29 mouse cellular contexts compared by ENCODE assay signal in the genomic region with DNA sequence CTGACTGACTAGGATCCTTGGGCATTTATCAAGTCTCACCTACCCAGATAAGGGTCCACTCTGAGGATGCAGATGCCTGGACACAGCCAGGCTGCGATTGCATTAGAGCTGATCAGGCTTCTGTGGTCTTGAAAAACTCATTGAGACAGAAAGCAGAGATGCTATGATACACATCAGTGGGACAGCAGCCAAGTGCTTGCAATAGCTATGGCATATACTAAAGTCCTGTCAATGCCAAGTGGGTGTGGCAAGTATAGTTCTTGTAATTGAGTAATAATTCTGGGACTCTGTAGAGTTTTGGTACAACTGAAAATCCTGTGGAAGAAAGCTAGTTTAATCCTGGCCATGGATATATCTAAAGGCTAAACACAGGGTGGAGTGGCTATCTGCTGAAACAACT. TPM values are rescaled to one million over a fixed set of nuclear protein-coding genes. Genes with fewer than 3 reads are reported as not detected.
DNase-seq lines count a peak whose midpoint lies in the region; ATAC-seq lines count a peak whose summit lies in the region.
"Had no signal": no experiment of that assay in that cellular context is flagged by ENCODE, and none has a peak within 500 bp of the region (broad histone marks: within the 10 kb centered on the region; RNA-seq: fewer than 3 reads in every experiment).

No protein-coding gene starts in this region.

- H3K4me2 ChIP-seq in embryonic facial prominence, embryonic 14.5 days (ENCODE audit: low read depth, low read length), result no peak overlapping the region
- H3K4me2 ChIP-seq: embryonic facial prominence, embryonic 12.5 days; forebrain, embryonic 12.5 days; heart, embryonic 11.5 days; heart, embryonic 15.5 days; hindbrain, embryonic 13.5 days had no signal

- no peaks in the 10 kb centered on the region for H3K36me3 ChIP-seq in embryonic facial prominence, embryonic 14.5 days (ENCODE audit: control insufficient read depth, insufficient read depth, low read length)
- H3K36me3 ChIP-seq in embryonic facial prominence, embryonic 10.5 days (replicated peaks), result no peaks in the 10 kb centered on the region
- H3K36me3 ChIP-seq: embryonic facial prominence, embryonic 12.5 days; forebrain, embryonic 12.5 days; G1E; heart, embryonic 15.5 days; hindbrain, embryonic 13.5 days had no signal

- H3K9ac ChIP-seq in embryonic facial prominence, embryonic 14.5 days (ENCODE audit: low read depth, low read length), result no peak overlapping the region
- H3K9ac ChIP-seq: embryonic facial prominence, embryonic 12.5 days; forebrain, embryonic 12.5 days; heart, embryonic 15.5 days; hindbrain, embryonic 13.5 days had no signal

- no peak for ATAC-seq in embryonic facial prominence, embryonic 14.5 days (ENCODE audit: low read depth)
- ATAC-seq in granulocyte monocyte progenitor cell, adult 5-6 weeks (replicated peaks; ENCODE audit: poor library complexity, severe bottlenecking), result peak; percentile 71
- ATAC-seq: activated CD4-positive, CD25-positive, alpha-beta regulatory T cell, adult 4 months; CD4-positive, CD25-positive, alpha-beta regulatory T cell, adult 4 months; hindbrain, postnatal 0 days; Patski had no signal

- H3K9me3 ChIP-seq in embryonic facial prominence, embryonic 14.5 days (ENCODE audit: control insufficient read depth, low read length), result 0 out of 2 replicates have a peak, but pooled peaks cover 4% of the 10 kb centered on the region
- H3K9me3 ChIP-seq in embryonic facial prominence, embryonic 10.5 days, result no peaks in the 10 kb centered on the region
- H3K9me3 ChIP-seq: forebrain, embryonic 12.5 days; heart, embryonic 15.5 days; hindbrain, embryonic 13.5 days had no signal

- no peak overlapping the region for H3K4me3 ChIP-seq in embryonic facial prominence, embryonic 14.5 days (ENCODE audit: low read depth, low read length)
- no peak overlapping the region for H3K4me3 ChIP-seq in embryonic facial prominence, embryonic 10.5 days
- H3K4me3 ChIP-seq: embryonic facial prominence, embryonic 12.5 days; forebrain, embryonic 12.5 days; heart, adult 2 months; heart, embryonic 15.5 days; hindbrain, embryonic 13.5 days had no signal

- no peaks in the 10 kb centered on the region for H3K27me3 ChIP-seq in embryonic facial prominence, embryonic 14.5 days (replicated peaks; ENCODE audit: control insufficient read depth, insufficient read depth, low read length)
- no peaks in the 10 kb centered on the region for H3K27me3 ChIP-seq in embryonic facial prominence, embryonic 10.5 days (replicated peaks; ENCODE audit: low read depth, poor library complexity, severe bottlenecking)
- H3K27me3 ChIP-seq: embryonic facial prominence, embryonic 12.5 days; forebrain, embryonic 12.5 days; heart, embryonic 15.5 days; hindbrain, embryonic 13.5 days; Patski had no signal

- H3K4me1 ChIP-seq in embryonic facial prominence, embryonic 14.5 days (ENCODE audit: control insufficient read depth, insufficient read depth, low read length), result no peaks in the 10 kb centered on the region
- no peaks in the 10 kb centered on the region for H3K4me1 ChIP-seq in embryonic facial prominence, embryonic 10.5 days
- H3K4me1 ChIP-seq: embryonic facial prominence, embryonic 12.5 days; forebrain, embryonic 12.5 days; heart, embryonic 15.5 days; hindbrain, embryonic 13.5 days had no signal

- WGBS in embryonic facial prominence, embryonic 14.5 days, result 77% methylated on average over 1 of the region's 1 CpGs
- WGBS in embryonic facial prominence, embryonic 10.5 days, result 88% methylated on average over 1 of the region's 1 CpGs

- peak; percentile 50 for DNase-seq in embryonic facial prominence, embryonic 14.5 days (ENCODE audit: low spot score)
- DNase-seq in embryonic facial prominence, embryonic 10.5 days (ENCODE audit: low spot score), result no peak
- DNase-seq in 3T3-L1 (ENCODE audit: low read depth, low spot score), result peak; percentile 86
- peak; percentile 92 for DNase-seq in NIH3T3 (ENCODE audit: low read depth)
- no peak for DNase-seq in cerebellum, adult 9-11 months
- DNase-seq in kidney, postnatal 10 days, result no peak
- DNase-seq in layer of hippocampus, adult 18-20 months (ENCODE audit: low spot score in 2 of 2), result no peak
- DNase-seq: adrenal gland, adult 2 months; B cell, adult 2 months; cerebellum, adult 2 months; cerebellum, postnatal 14 days; embryo, embryonic 11 days; gastrocnemius, postnatal 36 days; heart, adult 2 months; heart, postnatal 14 days; kidney, adult 11 months had no signal

- no peak overlapping the region for H3K27ac ChIP-seq in embryonic facial prominence, embryonic 14.5 days (replicated peaks; ENCODE audit: low read depth, low read length)
- H3K27ac ChIP-seq in embryonic facial prominence, embryonic 10.5 days (replicated peaks), result no peak overlapping the region
- H3K27ac ChIP-seq: embryonic facial prominence, embryonic 12.5 days; forebrain, embryonic 12.5 days; heart, adult 2 months; heart, embryonic 15.5 days; hindbrain, embryonic 13.5 days; hindbrain, postnatal 0 days had no signal

RNA-seq across cellular contexts. Expression of a gene that starts 53.2 kb away (rescaled TPM):
- polyA plus RNA-seq in embryonic facial prominence, embryonic 14.5 days (2014; fragmentation: Nextera tagmentation; extraction: Ambion mirVana), result 0.21 TPM in 1 of 2 replicates, not detected in the other
- polyA plus RNA-seq in embryonic facial prominence, embryonic 10.5 days (2016; fragmentation: Nextera tagmentation; extraction: Ambion mirVana), result not detected in 2 replicates
- total RNA-seq in granulocyte monocyte progenitor cell, adult 5-6 weeks (2014; fragmentation: Nextera tagmentation), result 0.26 and 1.2 TPM in 2 replicates
- 0.88 TPM in 1 of 2 replicates, not detected in the other for total RNA-seq in granulocyte monocyte progenitor cell, adult 5-6 weeks (2017)
- total RNA-seq in layer of hippocampus, adult 18-20 months (2021), result not detected
- total RNA-seq: common myeloid progenitor, adult 5-6 weeks; gastrocnemius, postnatal 36 days; heart, adult 2 months; heart, postnatal 14 days; hematopoietic stem cell, adult 5-6 weeks had no signal
- polyA plus RNA-seq: adrenal gland, adult 2 months; embryonic facial prominence, embryonic 12.5 days; forebrain, embryonic 12.5 days; G1E; heart, adult 2 months; hindbrain, embryonic 13.5 days had no signal

Comparison
In these comparisons a context has a peak if more than half of its experiments do, and no peak if none do; other contexts are left out.
1. DNase-seq: peak in embryonic facial prominence, embryonic 14.5 days (single experiment), 3T3-L1 (single experiment) and NIH3T3 (single experiment); none in embryonic facial prominence, embryonic 10.5 days (single experiment), cerebellum, adult 9-11 months (single experiment), kidney, postnatal 10 days (single experiment) and layer of hippocampus, adult 18-20 months (0 of 2).